ENCODE assay signal across 11 mouse cellular contexts in genomic region chr11:79533950-79534690, GRCm38 (mm10). TPM values are rescaled to one million over a fixed set of nuclear protein-coding genes. Genes with fewer than 3 reads are reported as not detected.
DNase-seq lines count a peak whose midpoint lies in the region; ATAC-seq and TF ChIP-seq lines count a peak whose summit lies in the region.
"Had no signal": no experiment of that assay in that cellular context is flagged by ENCODE, and none has a peak within 500 bp of the region (broad histone marks: within the 10 kb centered on the region; RNA-seq: fewer than 3 reads in every experiment).

No protein-coding gene starts in this region.

- no peaks in the 10 kb centered on the region for H3K9me3 ChIP-seq in megakaryocyte, embryonic 14.5 days
- no peaks in the 10 kb centered on the region for H3K9me3 ChIP-seq in heart, embryonic 14.5 days (ENCODE audit: control insufficient read depth, low read length)
- no peaks in the 10 kb centered on the region for H3K9me3 ChIP-seq in midbrain, postnatal 0 days (ENCODE audit: low read length)
- no peaks in the 10 kb centered on the region for H3K9me3 ChIP-seq in hindbrain, embryonic 12.5 days (replicated peaks)

- no peak for TF ChIP-seq CTCF in midbrain, postnatal 0 days (IDR thresholded peaks at IDR 0.05)

- H3K27ac ChIP-seq in heart, embryonic 14.5 days (replicated peaks in 1 of 2; ENCODE audit: control insufficient read depth in 1 of 2, insufficient read depth in 1 of 2, low read depth in 2 of 2, low read length in 2 of 2): peak overlapping the region; percentile 33 to 47; a peak in 2 of 4 replicates
- no peak overlapping the region for H3K27ac ChIP-seq in midbrain, postnatal 0 days (ENCODE audit: low read depth, low read length)
- H3K27ac ChIP-seq in hindbrain, embryonic 12.5 days: no peak overlapping the region
- H3K27ac ChIP-seq: liver, embryonic 14.5 days had no signal

- no peak overlapping the region for H3K9ac ChIP-seq in heart, embryonic 14.5 days (ENCODE audit: low read length)
- no peak overlapping the region for H3K9ac ChIP-seq in midbrain, postnatal 0 days (replicated peaks; ENCODE audit: low read length, poor library complexity, severe bottlenecking)
- H3K9ac ChIP-seq in hindbrain, embryonic 12.5 days: no peak overlapping the region
- H3K9ac ChIP-seq: liver, embryonic 14.5 days had no signal

- no peak overlapping the region for H3K4me2 ChIP-seq in heart, embryonic 14.5 days (ENCODE audit: low read length)
- H3K4me2 ChIP-seq in midbrain, postnatal 0 days (ENCODE audit: low read depth, low read length, poor library complexity, severe bottlenecking): no peak overlapping the region
- H3K4me2 ChIP-seq in hindbrain, embryonic 12.5 days (replicated peaks): no peak overlapping the region

- peaks cover 76% of the 10 kb centered on the region for H3K4me1 ChIP-seq in megakaryocyte, embryonic 14.5 days
- peaks cover 12 to 18% of the 10 kb centered on the region in 2 experiments for H3K4me1 ChIP-seq in heart, embryonic 14.5 days (ENCODE audit: control insufficient read depth in 2 of 2, insufficient read depth in 2 of 2, low read length in 2 of 2)
- no peaks in the 10 kb centered on the region for H3K4me1 ChIP-seq in midbrain, postnatal 0 days (ENCODE audit: insufficient read depth, low read length)
- H3K4me1 ChIP-seq in hindbrain, embryonic 12.5 days: no peaks in the 10 kb centered on the region

- peak overlapping the region; percentile 69 for H3K4me3 ChIP-seq in megakaryocyte, embryonic 14.5 days (replicated peaks)
- no peak overlapping the region for H3K4me3 ChIP-seq in heart, embryonic 14.5 days (ENCODE audit: control insufficient read depth in 1 of 2, insufficient read depth in 1 of 2, low read depth in 1 of 2, low read length in 2 of 2)
- H3K4me3 ChIP-seq in midbrain, postnatal 0 days (ENCODE audit: low read depth, low read length): no peak overlapping the region
- no peak overlapping the region for H3K4me3 ChIP-seq in hindbrain, embryonic 12.5 days

- 73% methylated on average over 8 of the region's 8 CpGs for WGBS in heart, embryonic 14.5 days
- WGBS in midbrain, postnatal 0 days: 76% methylated on average over 8 of the region's 8 CpGs
- 88% methylated on average over 8 of the region's 8 CpGs for WGBS in hindbrain, embryonic 12.5 days

- peaks cover 21% of the 10 kb centered on the region for H3K36me3 ChIP-seq in megakaryocyte, embryonic 14.5 days (replicated peaks; ENCODE audit: low read length)
- peaks cover 41% of the 10 kb centered on the region for H3K36me3 ChIP-seq in heart, embryonic 14.5 days (ENCODE audit: control insufficient read depth, insufficient read depth, low read length)
- H3K36me3 ChIP-seq in midbrain, postnatal 0 days (ENCODE audit: insufficient read depth, low read length): peaks cover 6% of the 10 kb centered on the region; the same call in 1 of the 2 replicates
- peaks cover 14% of the 10 kb centered on the region for H3K36me3 ChIP-seq in hindbrain, embryonic 12.5 days

- no peak; the same call in 1 of the 2 replicates for ATAC-seq in cerebellum, adult (ENCODE audit: insufficient number of reproducible peaks, low FRiP score, low TSS enrichment)
- ATAC-seq in megakaryocyte, adult 5-6 weeks (ENCODE audit: poor library complexity, severe bottlenecking): no peak
- peak; percentile 50; the same call in 1 of the 2 replicates for ATAC-seq in heart, embryonic 14.5 days (ENCODE audit: insufficient number of reproducible peaks, insufficient read depth, low FRiP score, low read depth)
- ATAC-seq in midbrain, postnatal 0 days (ENCODE audit: low FRiP score): no peak
- ATAC-seq in hindbrain, embryonic 12.5 days (ENCODE audit: low FRiP score): no peak

- no peaks in the 10 kb centered on the region for H3K27me3 ChIP-seq in megakaryocyte, embryonic 14.5 days (replicated peaks)
- no peaks in the 10 kb centered on the region for H3K27me3 ChIP-seq in heart, embryonic 14.5 days (ENCODE audit: control insufficient read depth, insufficient read depth, low read length)
- H3K27me3 ChIP-seq in midbrain, postnatal 0 days (ENCODE audit: insufficient read depth, low read length): no peaks in the 10 kb centered on the region
- H3K27me3 ChIP-seq in hindbrain, embryonic 12.5 days: no peaks in the 10 kb centered on the region
- H3K27me3 ChIP-seq: CH12.LX had no signal

- DNase-seq in cerebellum, adult 18-20 months: peak; percentile 45 to 49
- DNase-seq in midbrain, postnatal 0 days (ENCODE audit: low spot score): peak; percentile 50
- no peak for DNase-seq in left cerebral cortex, adult 9 months (ENCODE audit: low spot score in 2 of 2)

RNA-seq across cellular contexts. Expression of gene Evi2a, which starts 3.7 kb away (rescaled TPM):
- polyA plus RNA-seq in megakaryocyte, embryonic 14.5 days (2012; ENCODE audit: insufficient read depth, low replicate concordance): 2.0 TPM in 1 of 2 replicates, not detected in the other
- 248 and 296 TPM in 2 replicates for total RNA-seq in megakaryocyte, adult 5-6 weeks (2015)
- total RNA-seq in megakaryocyte, adult 5-6 weeks (2017): 242 and 257 TPM in 2 replicates
- 3.0 and 3.3 TPM in 2 replicates for polyA plus RNA-seq in heart, embryonic 14.5 days (2014; fragmentation: Nextera tagmentation; extraction: Ambion mirVana)
- 2.3 and 2.7 TPM in 2 replicates for total RNA-seq in midbrain, postnatal 0 days (2014; rRNA removed)
- polyA plus RNA-seq in midbrain, postnatal 0 days (2015; fragmentation: Nextera tagmentation; extraction: Ambion mirVana): 4.0 and 4.7 TPM in 2 replicates
- polyA plus RNA-seq in hindbrain, embryonic 12.5 days (2016; fragmentation: Nextera tagmentation; extraction: Ambion mirVana): 3.1 and 4.6 TPM in 2 replicates

RNA-seq across cellular contexts. Expression of gene Evi2, which starts 3.7 kb away (rescaled TPM):
- 0.41 TPM in 1 of 2 replicates, not detected in the other for polyA plus RNA-seq in megakaryocyte, embryonic 14.5 days (2012; ENCODE audit: insufficient read depth, low replicate concordance)
- total RNA-seq in megakaryocyte, adult 5-6 weeks (2015): 115 and 116 TPM in 2 replicates
- total RNA-seq in megakaryocyte, adult 5-6 weeks (2017): 21.3 and 21.8 TPM in 2 replicates
- polyA plus RNA-seq in heart, embryonic 14.5 days (2014; fragmentation: Nextera tagmentation; extraction: Ambion mirVana): 1.1 TPM in 2 replicates
- total RNA-seq in midbrain, postnatal 0 days (2014; rRNA removed): 0.24 TPM in 1 of 2 replicates, not detected in the other
- polyA plus RNA-seq in midbrain, postnatal 0 days (2015; fragmentation: Nextera tagmentation; extraction: Ambion mirVana): 0.26 and 0.28 TPM in 2 replicates
- 1.2 TPM in 2 replicates for polyA plus RNA-seq in hindbrain, embryonic 12.5 days (2016; fragmentation: Nextera tagmentation; extraction: Ambion mirVana)

RNA-seq across cellular contexts. Expression of gene Evi2b, which starts 10.6 kb away (rescaled TPM):
- 5.5 and 13.5 TPM in 2 replicates for polyA plus RNA-seq in megakaryocyte, embryonic 14.5 days (2012; ENCODE audit: insufficient read depth, low replicate concordance)
- 1,009 and 1,045 TPM in 2 replicates for total RNA-seq in megakaryocyte, adult 5-6 weeks (2015)
- total RNA-seq in megakaryocyte, adult 5-6 weeks (2017): 207 and 252 TPM in 2 replicates
- polyA plus RNA-seq in heart, embryonic 14.5 days (2014; fragmentation: Nextera tagmentation; extraction: Ambion mirVana): 0.32 and 0.39 TPM in 2 replicates
- total RNA-seq in midbrain, postnatal 0 days (2014; rRNA removed): 0.77 TPM in 1 of 2 replicates, not detected in the other
- polyA plus RNA-seq in midbrain, postnatal 0 days (2015; fragmentation: Nextera tagmentation; extraction: Ambion mirVana): 0.23 and 0.42 TPM in 2 replicates
- polyA plus RNA-seq in hindbrain, embryonic 12.5 days (2016; fragmentation: Nextera tagmentation; extraction: Ambion mirVana): 0.18 and 0.63 TPM in 2 replicates

RNA-seq across cellular contexts. Expression of gene Omg, which starts 30.2 kb away (rescaled TPM):
- not detected in 2 replicates for polyA plus RNA-seq in megakaryocyte, embryonic 14.5 days (2012; ENCODE audit: insufficient read depth, low replicate concordance)
- total RNA-seq in megakaryocyte, adult 5-6 weeks (2015): 2.8 and 3.4 TPM in 2 replicates
- 0.37 and 1.1 TPM in 2 replicates for total RNA-seq in megakaryocyte, adult 5-6 weeks (2017)
- 0.26 and 0.31 TPM in 2 replicates for polyA plus RNA-seq in heart, embryonic 14.5 days (2014; fragmentation: Nextera tagmentation; extraction: Ambion mirVana)
- total RNA-seq in midbrain, postnatal 0 days (2014; rRNA removed): 20.5 and 31.4 TPM in 2 replicates
- 27.2 and 34.3 TPM in 2 replicates for polyA plus RNA-seq in midbrain, postnatal 0 days (2015; fragmentation: Nextera tagmentation; extraction: Ambion mirVana)
- 1.1 and 1.4 TPM in 2 replicates for polyA plus RNA-seq in hindbrain, embryonic 12.5 days (2016; fragmentation: Nextera tagmentation; extraction: Ambion mirVana)
- polyA plus RNA-seq: small intestine, adult 2 months had no signal

RNA-seq across cellular contexts. Expression of gene Rab11fip4, which starts 56.9 kb away (rescaled TPM):
- polyA plus RNA-seq in megakaryocyte, embryonic 14.5 days (2012; ENCODE audit: insufficient read depth, low replicate concordance): 0.03 TPM in 1 of 2 replicates, not detected in the other
- 3.7 and 4.9 TPM in 2 replicates for total RNA-seq in megakaryocyte, adult 5-6 weeks (2015)
- 13.3 and 17.8 TPM in 2 replicates for total RNA-seq in megakaryocyte, adult 5-6 weeks (2017)
- polyA plus RNA-seq in heart, embryonic 14.5 days (2014; fragmentation: Nextera tagmentation; extraction: Ambion mirVana): 0.07 and 0.14 TPM in 2 replicates
- total RNA-seq in midbrain, postnatal 0 days (2014; rRNA removed): 68.1 and 68.3 TPM in 2 replicates
- 19.0 and 19.9 TPM in 2 replicates for polyA plus RNA-seq in midbrain, postnatal 0 days (2015; fragmentation: Nextera tagmentation; extraction: Ambion mirVana)
- 28.3 and 28.5 TPM in 2 replicates for polyA plus RNA-seq in hindbrain, embryonic 12.5 days (2016; fragmentation: Nextera tagmentation; extraction: Ambion mirVana)

Comparison
In these comparisons a context has a peak if more than half of its experiments do, and no peak if none do; other contexts are left out.
1. DNase-seq: peak in cerebellum, adult 18-20 months (2 of 2) and midbrain, postnatal 0 days (single experiment); none in left cerebral cortex, adult 9 months (0 of 2).
2. H3K27ac ChIP-seq: peak in heart, embryonic 14.5 days (2 of 2); none in midbrain, postnatal 0 days (single experiment) and hindbrain, embryonic 12.5 days (single experiment).